Comparison of ENCODE assay signal across 9 mouse cellular contexts in genomic region chr12:72053303-72053702, GRCm38 (mm10). TPM values are rescaled to one million over a fixed set of nuclear protein-coding genes. Genes with fewer than 3 reads are reported as not detected.
DNase-seq lines count a peak whose midpoint lies in the region.
"Had no signal": no experiment of that assay in that cellular context is flagged by ENCODE, and none has a peak within 500 bp of the region (broad histone marks: within the 10 kb centered on the region; RNA-seq: fewer than 3 reads in every experiment).

No protein-coding gene starts in this region.

- peak; percentile 24 to 25 for DNase-seq in cerebellum, adult 18-20 months
- DNase-seq in cerebellum, adult 11-12 months: no peak
- DNase-seq in layer of hippocampus, adult 11-12 months (ENCODE audit: low spot score): peak; percentile 12
- no peak for DNase-seq in layer of hippocampus, postnatal 10 days (ENCODE audit: low spot score in 2 of 2)
- peak; percentile 47 for DNase-seq in MN1 (ENCODE audit: low spot score)
- peak; percentile 31 for DNase-seq in lung, postnatal 25 days (ENCODE audit: low spot score)
- DNase-seq in right cerebral cortex, postnatal 10 days (ENCODE audit: low spot score in 2 of 2): no peak
- no peak for DNase-seq in adrenal gland, adult 18-20 months (ENCODE audit: low spot score in 2 of 2)
- DNase-seq: spleen, adult 18-20 months had no signal

RNA-seq across cellular contexts. Expression of gene Gpr135, which starts 17.6 kb away (rescaled TPM):
- total RNA-seq in layer of hippocampus, postnatal 10 days (2021): 10 to 100 TPM; 13.8 to 14.6 TPM
- total RNA-seq in adrenal gland, adult 18-20 months (2021): 1 to 10 TPM; 2.4 to 3.1 TPM

RNA-seq across cellular contexts. Expression of gene L3hypdh, which starts 31.9 kb away (rescaled TPM):
- total RNA-seq in layer of hippocampus, postnatal 10 days (2021): 1 to 10 TPM; 5.0 to 5.4 TPM
- total RNA-seq in adrenal gland, adult 18-20 months (2021): 10 to 100 TPM; 13.0 to 13.8 TPM

RNA-seq across cellular contexts. Expression of gene Jkamp, which starts 32.1 kb away (rescaled TPM):
- total RNA-seq in layer of hippocampus, postnatal 10 days (2021): 10 to 100 TPM; 48.3 to 51.2 TPM
- 10 to 100 TPM; 36.5 to 49.8 TPM for total RNA-seq in adrenal gland, adult 18-20 months (2021)

Comparison
In these comparisons a context has a peak if more than half of its experiments do, and no peak if none do; other contexts are left out.
1. DNase-seq: peak in cerebellum, adult 18-20 months (2 of 2), layer of hippocampus, adult 11-12 months (single experiment), MN1 (single experiment) and lung, postnatal 25 days (single experiment); none in cerebellum, adult 11-12 months (single experiment), layer of hippocampus, postnatal 10 days (0 of 2), right cerebral cortex, postnatal 10 days (0 of 2) and adrenal gland, adult 18-20 months (0 of 2).